Mouse (Mus musculus) heart, adult 2 months (tissue): ENCODE measurements at regions not wholly inside any gene's neighbourhood (a gene's known extent, or its start where the extent isn't known, plus 50 kb on each side); places are given as distances from the start of the nearest gene placed in this dataset.
"Not testable (repeated sequence)": the region's sequence is repeated elsewhere in the genome, so short reads cannot be mapped to it uniquely, and the experiment has no call there.

Experiments
- DNase-seq, 2 experiments: peaks; one replicate each; pipeline ENCODE4 v3.0.0; 2021
- H3K27ac ChIP-seq: fragments of 200-600 bp; 2 replicates; pipeline ENCODE4 v1.8.1; 2022
- H3K27me3 ChIP-seq: fragments of 200-500 bp; 2 replicates; pipeline ENCODE4 v1.6.1; 2012; ENCODE audit warnings: mild to moderate bottlenecking, low read length, inconsistent platforms, mixed read lengths; ENCODE audit not compliant: control insufficient read depth, insufficient read depth
- H3K36me3 ChIP-seq: fragments of 200-500 bp; 2 replicates; pipeline ENCODE4 v1.6.1; 2012; ENCODE audit warnings: low read length, inconsistent platforms; ENCODE audit not compliant: control insufficient read depth, insufficient read depth
- H3K4me1 ChIP-seq: fragments of 200-500 bp; 2 replicates; pipeline ENCODE4 v1.6.1; 2011; ENCODE audit warnings: low read length; ENCODE audit not compliant: control insufficient read depth, insufficient read depth
- H3K4me3 ChIP-seq: fragments of 200-600 bp; 2 replicates; pipeline ENCODE4 v1.8.1; 2022
- H3K79me2 ChIP-seq: fragments of 200-500 bp; replicated peaks from 2 replicates; pipeline ENCODE4 v1.6.1; 2012; ENCODE audit warnings: mild to moderate bottlenecking, inconsistent platforms, low read length, moderate library complexity, mixed read lengths; ENCODE audit not compliant: control insufficient read depth, insufficient read depth
- H3K9ac ChIP-seq: fragments of 200-500 bp; 2 replicates; pipeline ENCODE4 v1.6.1; 2012; ENCODE audit warnings: low read depth, mild to moderate bottlenecking, control low read depth, inconsistent platforms, low read length, mixed read lengths
- CTCF ChIP-seq: fragments of 200-600 bp; IDR thresholded peaks from 2 replicates; pipeline ENCODE4 v1.8.1; 2022; ENCODE audit warnings: antibody characterized with exemption, mild to moderate bottlenecking, moderate library complexity
- EP300 ChIP-seq: fragments of 200-500 bp; IDR thresholded peaks from 2 replicates; pipeline ENCODE4 v1.6.1; 2011; ENCODE audit warnings: low read depth, low read length, control low read depth; ENCODE audit not compliant: insufficient read depth
- POLR2A ChIP-seq: fragments of 200-500 bp; IDR thresholded peaks from 2 replicates; pipeline ENCODE4 v1.6.1; 2011; ENCODE audit warnings: mild to moderate bottlenecking, low read depth, low read length, control low read depth; ENCODE audit not compliant: insufficient read depth
- WGBS: fragments of 180-500 bp; shearing (Covaris S2); methylation state at CpG from one replicate; pipeline ENCODE4 v1.1.7; 2018; 5-methylcytosine and 5-hydroxymethylcytosine counted together
- intact Hi-C: fragments of 180-260 bp; cut with DNase I; formaldehyde crosslinking; loops from one replicate; pipeline ENCODE4 v1.15.1; 2025

DNA sequence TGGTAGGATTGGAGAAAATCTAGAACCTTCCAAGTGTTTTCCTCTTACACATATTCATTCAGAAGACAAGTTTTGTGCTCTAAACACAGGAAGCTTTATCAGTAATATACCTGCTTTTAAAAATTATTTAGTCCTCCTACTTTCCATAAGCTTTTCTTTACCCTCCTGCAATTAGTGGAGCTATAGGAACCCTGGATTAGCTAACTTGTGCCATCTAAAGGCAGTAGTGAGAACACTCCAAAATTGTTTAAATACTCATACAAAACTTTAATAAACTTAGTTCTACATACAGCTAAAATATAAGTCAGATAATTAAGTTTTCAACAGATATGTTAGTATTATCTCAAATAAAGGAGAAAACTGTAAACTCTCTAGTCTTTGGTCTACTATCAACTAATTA lies 89.7 kb upstream of the Pnpt1 start:
- H3K27me3 ChIP-seq: no peaks in the 10 kb centered on the region
- no peaks in the 10 kb centered on the region for H3K79me2 ChIP-seq
- TF ChIP-seq POLR2A: no peak
- no peak for TF ChIP-seq EP300
- TF ChIP-seq CTCF: peak; percentile 62
- no peak overlapping the region for H3K4me3 ChIP-seq
- H3K4me1 ChIP-seq: no peaks in the 10 kb centered on the region
- intact Hi-C loops: loop anchor here (2.0 to 5.0 kb wide), 2 partner anchors 232 to 429 kb away; no protein-coding TSS in a partner anchor
- no peak overlapping the region for H3K9ac ChIP-seq
- no peak overlapping the region for H3K27ac ChIP-seq
- DNase-seq: no peak
- H3K36me3 ChIP-seq: no peaks in the 10 kb centered on the region

DNA sequence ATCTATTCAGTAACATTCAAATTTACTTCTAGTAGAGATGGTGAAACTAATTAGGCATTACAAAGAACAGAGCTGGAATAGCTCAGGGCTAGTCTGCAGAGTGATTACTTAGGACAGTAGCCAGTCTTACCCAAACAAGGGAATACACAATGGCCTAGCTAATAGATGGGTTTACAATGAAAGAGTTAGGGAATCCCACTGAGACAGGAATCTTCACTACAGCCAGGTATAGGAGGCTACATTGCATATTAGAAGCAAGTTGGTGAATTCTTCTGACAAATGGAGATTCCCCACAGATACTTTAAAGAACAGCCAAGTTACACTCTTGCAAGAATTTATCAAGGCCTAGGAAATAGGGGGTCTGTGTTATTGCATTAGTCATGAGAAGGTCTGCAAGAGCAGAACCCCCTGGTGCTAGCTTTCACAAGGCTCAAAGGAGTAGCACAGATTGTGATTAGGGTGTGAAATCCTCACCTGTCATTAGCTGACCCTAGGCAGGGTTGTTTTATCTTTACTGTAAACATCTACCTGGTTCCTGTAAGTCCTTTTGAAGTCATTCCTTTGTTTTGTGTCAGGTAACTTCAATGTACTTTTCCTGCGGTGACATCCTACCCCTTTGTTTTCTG lies 82.4 kb upstream of the Pnpt1 start:
- H3K36me3 ChIP-seq, H3K9ac ChIP-seq, DNase-seq, H3K4me3 ChIP-seq, H3K27ac ChIP-seq, H3K4me1 ChIP-seq, H3K27me3 ChIP-seq, intact Hi-C loops, H3K79me2 ChIP-seq: not testable (repeated sequence)
- WGBS: 28% methylated on average over 1 of the region's 1 CpGs

DNA sequence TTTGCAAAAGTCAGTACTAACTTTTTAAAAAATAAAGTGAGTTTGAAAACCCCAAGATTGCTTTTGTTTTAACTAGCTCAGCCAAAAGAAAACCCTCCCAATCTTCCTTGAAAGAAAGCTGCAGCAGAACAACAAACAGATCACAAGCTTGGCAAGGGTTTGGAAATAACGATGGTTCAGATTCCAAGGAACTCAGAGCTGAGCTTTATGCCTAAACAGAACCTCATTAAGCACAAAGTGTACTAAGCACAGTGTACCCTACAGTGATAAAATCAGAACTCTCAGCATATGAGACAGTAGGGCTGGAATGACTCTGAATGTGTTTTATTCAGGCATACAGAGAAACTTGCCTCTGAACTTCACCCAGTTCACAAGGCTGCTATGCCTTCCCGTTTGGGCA lies 77.9 kb upstream of the Pnpt1 start:
- intact Hi-C loops: no loop called here
- H3K27me3 ChIP-seq: no peaks in the 10 kb centered on the region
- no peak overlapping the region for H3K9ac ChIP-seq
- no peaks in the 10 kb centered on the region for H3K79me2 ChIP-seq
- DNase-seq: no peak
- WGBS: 42% methylated on average over 2 of the region's 2 CpGs
- H3K36me3 ChIP-seq: no peaks in the 10 kb centered on the region
- H3K4me1 ChIP-seq: no peaks in the 10 kb centered on the region
- H3K27ac ChIP-seq: no peak overlapping the region
- TF ChIP-seq EP300: no peak
- no peak for TF ChIP-seq CTCF
- TF ChIP-seq POLR2A: no peak
- no peak overlapping the region for H3K4me3 ChIP-seq

DNA sequence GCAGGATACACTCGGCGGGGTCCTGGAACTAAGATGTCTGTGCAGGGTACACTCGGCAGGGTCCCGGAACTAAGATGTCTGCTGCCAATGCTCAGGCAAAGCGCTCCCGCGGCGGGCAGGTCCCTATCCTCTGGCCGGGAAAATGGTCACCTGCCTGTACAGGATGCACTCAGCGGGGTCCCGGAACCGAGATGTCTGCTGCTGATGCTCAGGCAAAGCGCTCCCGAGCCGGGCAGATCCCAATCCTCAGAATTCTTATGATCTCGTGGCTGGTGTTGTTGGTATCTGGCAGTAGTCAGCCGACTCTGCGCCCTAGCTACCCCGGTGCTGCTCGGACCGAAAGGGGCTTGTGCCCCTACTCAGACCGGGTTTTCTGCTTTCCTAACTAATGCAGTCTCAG lies 61.0 kb upstream of the Pnpt1 start:
- H3K79me2 ChIP-seq, H3K27me3 ChIP-seq, H3K4me3 ChIP-seq, H3K36me3 ChIP-seq, intact Hi-C loops, H3K4me1 ChIP-seq, DNase-seq, H3K9ac ChIP-seq, H3K27ac ChIP-seq: not testable (repeated sequence)
- WGBS: 72% methylated on average over 22 of the region's 22 CpGs

DNA sequence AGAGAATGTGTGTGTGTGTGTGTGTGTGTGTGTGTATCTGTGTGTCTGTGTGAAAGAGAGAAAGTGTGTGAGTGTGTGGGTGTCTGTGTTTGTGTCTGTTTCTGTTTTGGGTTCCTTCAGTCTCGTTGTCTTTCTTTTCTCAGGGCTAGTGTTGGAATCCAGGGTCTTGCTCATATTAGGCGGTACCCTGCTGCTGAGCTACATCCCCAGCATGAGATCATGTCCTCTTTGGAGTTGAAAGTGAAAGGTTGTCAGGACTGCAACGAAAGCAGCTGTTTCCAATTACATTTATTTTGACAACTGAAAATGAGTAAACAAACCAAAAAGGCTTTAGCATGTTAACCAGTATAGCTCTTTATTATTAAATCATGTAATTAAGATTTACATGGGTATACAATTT lies 58.3 kb upstream of the Pnpt1 start:
- no peak overlapping the region for H3K27ac ChIP-seq
- H3K36me3 ChIP-seq: no peaks in the 10 kb centered on the region
- intact Hi-C loops: no loop called here
- 27% methylated on average over 3 of the region's 3 CpGs for WGBS
- H3K27me3 ChIP-seq: no peaks in the 10 kb centered on the region
- H3K4me3 ChIP-seq: no peak overlapping the region
- no peak overlapping the region for H3K9ac ChIP-seq
- no peaks in the 10 kb centered on the region for H3K79me2 ChIP-seq
- TF ChIP-seq CTCF (no peak), EP300 (no peak), POLR2A (no peak)
- no peaks in the 10 kb centered on the region for H3K4me1 ChIP-seq
- no peak for DNase-seq
